12 mouse cellular contexts compared by ENCODE assay signal in the genomic region with DNA sequence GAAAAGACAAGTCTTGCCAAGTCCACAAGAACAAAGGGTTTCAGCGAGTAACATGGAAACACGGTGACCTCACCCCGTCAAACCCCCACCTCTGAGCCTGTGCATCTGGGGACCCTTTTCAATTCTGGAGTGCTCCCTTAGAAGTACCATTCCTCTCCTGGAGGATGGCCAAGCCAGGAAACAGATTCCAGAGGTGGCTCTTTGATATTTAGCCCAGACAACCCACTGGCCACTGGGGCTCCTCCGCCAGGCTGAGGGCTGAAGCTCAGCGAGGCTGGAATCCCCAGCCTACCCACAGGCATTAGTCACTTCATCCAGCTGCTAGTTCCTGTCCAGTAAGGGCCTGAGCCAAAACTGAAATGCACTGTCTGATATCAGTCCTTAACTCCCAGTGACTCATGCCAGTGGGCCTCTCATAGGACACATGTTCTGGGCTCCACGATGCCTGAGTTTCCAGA. TPM values are rescaled to one million over a fixed set of nuclear protein-coding genes. Genes with fewer than 3 reads are reported as not detected.
DNase-seq lines count a peak whose midpoint lies in the region; ATAC-seq lines count a peak whose summit lies in the region.
"Had no signal": no experiment of that assay in that cellular context is flagged by ENCODE, and none has a peak within 500 bp of the region (broad histone marks: within the 10 kb centered on the region; RNA-seq: fewer than 3 reads in every experiment).

No protein-coding gene starts in this region.

- no peaks in the 10 kb centered on the region for H3K27me3 ChIP-seq in embryonic facial prominence, embryonic 15.5 days
- H3K27me3 ChIP-seq in heart, embryonic 15.5 days: no peaks in the 10 kb centered on the region
- H3K27me3 ChIP-seq: forebrain, embryonic 13.5 days; neural tube, embryonic 12.5 days had no signal

- ATAC-seq in embryonic facial prominence, embryonic 15.5 days (ENCODE audit: insufficient number of reproducible peaks, low FRiP score, low TSS enrichment, low read depth): peak; percentile 75
- ATAC-seq in heart, embryonic 15.5 days (replicated peaks; ENCODE audit: insufficient number of reproducible peaks, insufficient read depth, low FRiP score, low read depth): peak; percentile 91
- ATAC-seq: forebrain, embryonic 13.5 days; intestine, embryonic 16.5 days had no signal

- H3K4me2 ChIP-seq in embryonic facial prominence, embryonic 15.5 days (replicated peaks): no peak overlapping the region
- peak overlapping the region; percentile 24; the same call in 1 of the 2 replicates for H3K4me2 ChIP-seq in heart, embryonic 15.5 days
- H3K4me2 ChIP-seq: forebrain, embryonic 13.5 days; neural tube, embryonic 12.5 days had no signal

- H3K27ac ChIP-seq in embryonic facial prominence, embryonic 15.5 days (replicated peaks): no peak overlapping the region; the same call in 1 of the 2 replicates
- peak overlapping the region; percentile 89 for H3K27ac ChIP-seq in heart, embryonic 15.5 days
- H3K27ac ChIP-seq: forebrain, embryonic 13.5 days; liver, embryonic 14.5 days; neural tube, embryonic 12.5 days had no signal

- H3K4me3 ChIP-seq in embryonic facial prominence, embryonic 15.5 days (replicated peaks): no peak overlapping the region
- H3K4me3 ChIP-seq in heart, embryonic 15.5 days: no peak overlapping the region
- H3K4me3 ChIP-seq: forebrain, embryonic 13.5 days; neural tube, embryonic 12.5 days had no signal

- no peak overlapping the region for H3K9ac ChIP-seq in embryonic facial prominence, embryonic 15.5 days
- H3K9ac ChIP-seq in heart, embryonic 15.5 days: no peak overlapping the region
- H3K9ac ChIP-seq: forebrain, embryonic 13.5 days; liver, embryonic 14.5 days; neural tube, embryonic 12.5 days had no signal

- 64% methylated on average over 6 of the region's 6 CpGs for WGBS in embryonic facial prominence, embryonic 15.5 days
- WGBS in heart, embryonic 15.5 days: 28% methylated on average over 6 of the region's 6 CpGs

- DNase-seq in kidney, postnatal 14 days: peak; percentile 35
- no peak for DNase-seq in kidney, adult 9 months
- DNase-seq in lung, postnatal 4 days: peak; percentile 23 to 51
- DNase-seq in thymus, postnatal 10 days (ENCODE audit: low spot score in 2 of 2): no peak
- no peak for DNase-seq in cerebellum, adult 9-11 months
- no peak for DNase-seq in testis, postnatal 10 days (ENCODE audit: low spot score)

- H3K9me3 ChIP-seq in embryonic facial prominence, embryonic 15.5 days (replicated peaks): no peaks in the 10 kb centered on the region
- no peaks in the 10 kb centered on the region for H3K9me3 ChIP-seq in heart, embryonic 15.5 days (replicated peaks)
- H3K9me3 ChIP-seq: forebrain, embryonic 13.5 days; neural tube, embryonic 12.5 days had no signal

- no peaks in the 10 kb centered on the region for H3K4me1 ChIP-seq in embryonic facial prominence, embryonic 15.5 days
- peaks cover 29% of the 10 kb centered on the region for H3K4me1 ChIP-seq in heart, embryonic 15.5 days (replicated peaks)
- H3K4me1 ChIP-seq: neural tube, embryonic 12.5 days had no signal

- H3K36me3 ChIP-seq in embryonic facial prominence, embryonic 15.5 days: no peaks in the 10 kb centered on the region
- H3K36me3 ChIP-seq in heart, embryonic 15.5 days: no peaks in the 10 kb centered on the region
- H3K36me3 ChIP-seq: neural tube, embryonic 12.5 days had no signal

RNA-seq across cellular contexts. Expression of a gene that starts 6.3 kb away (rescaled TPM):
- polyA plus RNA-seq in embryonic facial prominence, embryonic 15.5 days (2015; fragmentation: Nextera tagmentation; extraction: Ambion mirVana): 33.9 and 37.2 TPM in 2 replicates
- 58.4 and 65.7 TPM in 2 replicates for polyA plus RNA-seq in heart, embryonic 15.5 days (2015; fragmentation: Nextera tagmentation; extraction: Ambion mirVana)

Comparison
In these comparisons a context has a peak if more than half of its experiments do, and no peak if none do; other contexts are left out.
1. DNase-seq: peak in kidney, postnatal 14 days (single experiment) and lung, postnatal 4 days (2 of 2); none in kidney, adult 9 months (single experiment), thymus, postnatal 10 days (0 of 2), cerebellum, adult 9-11 months (single experiment) and testis, postnatal 10 days (single experiment).